Mouse (Mus musculus): ENCODE measurements at regions not wholly inside any gene's neighbourhood (a gene's known extent, or its start where the extent isn't known, plus 50 kb on each side); places are given as distances from the start of the nearest gene placed in this dataset.

DNA sequence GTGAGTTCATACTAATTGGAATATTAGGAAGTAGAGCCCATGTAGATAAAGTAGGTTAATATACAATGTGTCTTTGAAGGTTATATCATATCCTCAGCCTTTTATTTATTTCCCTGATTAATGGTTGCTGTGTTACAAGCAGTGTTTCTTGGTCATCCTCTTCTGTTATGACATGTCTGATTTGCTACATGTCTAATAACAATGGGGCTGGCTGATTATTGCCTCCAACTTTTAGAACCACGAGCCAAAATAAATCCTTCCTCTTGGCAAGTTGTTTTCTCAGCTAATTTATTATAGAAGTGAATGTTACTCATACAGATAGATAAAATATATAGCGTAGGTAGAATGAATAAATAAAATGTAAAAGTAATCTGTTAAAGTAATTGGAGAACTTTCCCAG is 124.8 kb upstream of the Rgmb start:
- Histone ChIP-seq H3K27ac (ENCODE audit: insufficient read depth, low read depth, low read length) (no peak overlapping the region), H3K4me1 (ENCODE audit: control insufficient read depth, insufficient read depth, low read length) (no peaks in the 10 kb centered on the region), H3K4me3 (ENCODE audit: insufficient read depth, low read depth, low read length) (no peak overlapping the region)
- TF ChIP-seq POLR2A (IDR thresholded peaks at IDR 0.05; ENCODE audit: insufficient read depth, low read depth, low read length), result no peak
- no peak for TF ChIP-seq CTCF (IDR thresholded peaks at IDR 0.05; ENCODE audit: insufficient read depth, low read depth, low read length)
- WGBS, result 69% methylated on average over 2 of the region's 2 CpGs

DNA sequence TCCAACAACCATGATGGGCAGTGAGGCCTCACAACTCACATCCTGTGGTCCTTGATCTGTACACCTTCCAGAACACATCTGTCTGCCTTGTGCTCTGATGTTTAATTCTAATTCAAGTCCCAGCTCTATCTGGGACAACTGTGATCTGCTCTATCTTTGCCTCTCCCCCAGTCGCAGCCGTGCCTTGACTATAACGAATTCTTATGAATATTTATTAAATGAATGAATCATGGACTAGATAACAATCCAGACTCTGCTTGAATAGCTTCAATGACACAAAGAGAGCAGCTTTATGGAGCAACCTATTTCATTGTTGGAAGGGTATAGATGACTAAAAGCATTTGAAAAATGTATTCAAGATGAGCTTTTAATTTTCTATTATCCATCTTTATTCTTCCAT is 120.8 kb upstream of the Rgmb start:
- Histone ChIP-seq H3K4me1 (ENCODE audit: control insufficient read depth, insufficient read depth, low read length) (no peaks in the 10 kb centered on the region), H3K27ac (ENCODE audit: insufficient read depth, low read depth, low read length) (no peak overlapping the region), H3K4me3 (ENCODE audit: insufficient read depth, low read depth, low read length) (no peak overlapping the region)
- TF ChIP-seq CTCF (IDR thresholded peaks at IDR 0.05; ENCODE audit: insufficient read depth, low read depth, low read length) (no peak), POLR2A (IDR thresholded peaks at IDR 0.05; ENCODE audit: insufficient read depth, low read depth, low read length) (no peak)
- 37% methylated on average over 3 of the region's 3 CpGs for WGBS

DNA sequence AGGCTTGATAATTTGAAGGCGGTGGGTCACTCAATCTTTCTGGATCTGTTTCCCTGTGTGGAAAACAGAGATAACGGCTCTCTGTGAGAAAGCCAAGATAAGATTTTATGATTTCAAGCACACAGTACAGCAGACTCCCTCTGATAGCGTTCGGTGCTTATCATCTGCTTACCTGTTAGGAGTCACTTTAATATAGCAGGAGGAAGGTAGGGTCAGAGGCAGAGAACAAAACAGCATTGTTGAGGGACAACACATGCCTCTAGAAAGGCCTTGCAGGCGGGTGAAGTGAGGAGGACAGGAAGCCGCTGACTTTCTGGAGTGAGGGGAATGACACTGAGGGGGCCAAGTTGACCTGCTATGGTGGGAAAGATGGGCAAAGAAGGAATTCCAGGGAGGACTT is 118.9 kb upstream of the Rgmb start:
- Histone ChIP-seq H3K4me1 (ENCODE audit: control insufficient read depth, insufficient read depth, low read length) (no peaks in the 10 kb centered on the region), H3K27ac (ENCODE audit: insufficient read depth, low read depth, low read length) (no peak overlapping the region), H3K4me3 (ENCODE audit: insufficient read depth, low read depth, low read length) (no peak overlapping the region)
- WGBS, result 93% methylated on average over 6 of the region's 6 CpGs
- no peak for TF ChIP-seq POLR2A (IDR thresholded peaks at IDR 0.05; ENCODE audit: insufficient read depth, low read depth, low read length)

DNA sequence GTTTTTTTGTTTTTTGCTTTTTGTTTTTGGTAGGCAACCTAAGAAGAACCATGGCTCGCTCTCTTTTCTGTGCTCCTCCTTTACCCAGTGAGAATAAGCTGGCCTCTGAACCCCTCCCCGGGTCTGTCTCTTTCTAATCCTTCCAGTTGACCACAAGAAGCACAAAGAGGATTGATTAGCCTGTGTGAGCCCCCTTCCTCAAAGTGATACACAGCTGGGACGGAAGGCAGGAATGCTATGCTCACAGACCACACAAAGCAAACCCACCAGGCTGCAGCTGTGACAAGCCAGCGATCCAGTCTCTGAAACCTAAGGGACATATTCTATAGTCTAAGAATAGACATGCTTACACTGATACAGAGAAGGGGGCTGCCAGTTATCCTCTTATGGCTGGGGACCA is 111.5 kb upstream of the Rgmb start:
- TF ChIP-seq CTCF (IDR thresholded peaks at IDR 0.05; ENCODE audit: insufficient read depth, low read depth, low read length), result no peak
- Histone ChIP-seq H3K4me1 (ENCODE audit: control insufficient read depth, insufficient read depth, low read length) (no peaks in the 10 kb centered on the region), H3K27ac (ENCODE audit: insufficient read depth, low read depth, low read length) (no peak overlapping the region), H3K4me3 (ENCODE audit: insufficient read depth, low read depth, low read length) (no peak overlapping the region)
- 33% methylated on average over 4 of the region's 4 CpGs for WGBS

DNA sequence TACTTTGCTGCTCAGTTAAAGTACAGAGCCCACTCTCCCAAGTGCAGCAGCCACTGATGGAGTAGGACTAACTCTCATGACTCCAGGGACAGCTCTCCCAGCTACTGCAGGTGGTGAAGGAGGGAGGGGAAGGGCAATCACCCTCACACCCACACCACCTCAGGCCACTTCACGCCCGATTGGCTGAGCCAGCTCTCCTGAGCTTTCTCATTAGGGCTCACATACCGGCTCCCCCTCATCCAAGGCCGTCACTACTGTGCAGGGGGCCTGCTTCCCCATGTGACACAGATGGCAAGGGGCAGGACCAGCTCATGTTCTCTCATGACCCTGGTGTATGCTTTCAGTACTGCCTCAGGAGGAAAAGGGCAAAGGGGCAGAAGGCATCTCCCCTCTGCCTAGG is 87.8 kb upstream of the Rgmb start:
- 69% methylated on average over 4 of the region's 4 CpGs for WGBS
- no peak overlapping the region for H3K27ac ChIP-seq (ENCODE audit: insufficient read depth, low read depth, low read length)
- H3K4me1 ChIP-seq (ENCODE audit: control insufficient read depth, insufficient read depth, low read length), result no peaks in the 10 kb centered on the region
- TF ChIP-seq POLR2A (IDR thresholded peaks at IDR 0.05; ENCODE audit: insufficient read depth, low read depth, low read length), result no peak
- TF ChIP-seq CTCF (IDR thresholded peaks at IDR 0.05; ENCODE audit: insufficient read depth, low read depth, low read length), result no peak
- no peak overlapping the region for H3K4me3 ChIP-seq (ENCODE audit: insufficient read depth, low read depth, low read length)

DNA sequence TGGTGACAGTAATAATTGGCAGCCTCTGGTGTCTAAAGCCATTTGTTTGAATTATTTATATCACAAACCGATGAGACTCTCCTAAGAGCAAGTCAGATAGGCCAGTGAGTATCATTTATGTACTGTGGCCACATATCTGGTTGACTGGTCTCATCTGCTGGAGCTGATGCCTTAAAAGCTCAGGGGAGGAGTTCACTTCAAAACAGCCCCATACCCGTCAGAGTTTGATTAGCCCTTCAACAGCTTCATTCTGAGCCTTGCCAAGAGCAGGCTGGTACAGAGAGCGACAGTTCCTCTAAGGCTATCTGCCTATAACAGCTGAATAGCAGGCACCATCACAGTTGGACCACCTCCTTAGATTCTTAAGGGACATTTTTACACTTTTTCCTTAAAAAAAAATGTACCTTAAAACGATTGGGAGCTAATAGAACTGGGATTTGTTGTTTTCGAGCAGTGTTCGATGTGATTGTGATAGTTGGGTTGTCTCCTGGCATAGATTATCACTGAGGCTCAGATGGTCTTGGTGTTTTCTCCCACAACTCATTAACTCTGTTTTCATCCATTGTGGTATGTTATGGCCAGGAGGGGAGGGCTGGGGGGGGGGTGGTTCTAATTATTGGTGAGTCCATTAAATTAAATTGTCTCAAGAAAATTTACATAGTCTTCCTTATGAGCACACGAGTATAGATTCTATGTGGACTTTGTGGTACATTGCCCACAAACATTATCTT is 68.0 kb upstream of the Rgmb start:
- WGBS, result 81% methylated on average over 7 of the region's 7 CpGs
- no peak overlapping the region for H3K27ac ChIP-seq (ENCODE audit: insufficient read depth, low read depth, low read length)
- H3K4me1 ChIP-seq (ENCODE audit: control insufficient read depth, insufficient read depth, low read length), result no peaks in the 10 kb centered on the region
- H3K4me3 ChIP-seq (ENCODE audit: insufficient read depth, low read depth, low read length), result no peak overlapping the region
- no peak for TF ChIP-seq CTCF (IDR thresholded peaks at IDR 0.05; ENCODE audit: insufficient read depth, low read depth, low read length)
- TF ChIP-seq POLR2A (IDR thresholded peaks at IDR 0.05; ENCODE audit: insufficient read depth, low read depth, low read length), result no peak

DNA sequence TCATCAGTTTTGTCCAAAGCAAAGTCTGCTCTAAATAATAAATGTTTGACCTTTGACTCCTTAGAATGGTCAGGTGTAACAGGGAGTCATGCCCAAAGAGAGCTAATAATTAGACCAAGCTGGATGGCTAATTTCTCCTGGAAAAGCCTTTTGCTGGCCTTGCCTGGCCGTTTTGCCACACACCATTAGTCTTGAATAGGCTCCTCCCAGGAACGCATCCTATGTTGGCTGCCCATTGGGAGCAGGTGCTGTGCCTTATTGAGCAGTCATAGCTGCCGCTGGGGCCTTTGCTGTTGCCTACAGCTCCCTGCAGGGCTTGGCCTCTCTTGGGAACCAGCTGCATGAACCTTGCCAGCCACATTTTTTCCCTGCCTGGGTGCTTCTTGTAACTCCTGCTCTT is 65.1 kb upstream of the Rgmb start:
- Histone ChIP-seq H3K27ac (ENCODE audit: insufficient read depth, low read depth, low read length) (no peak overlapping the region), H3K4me1 (ENCODE audit: control insufficient read depth, insufficient read depth, low read length) (no peaks in the 10 kb centered on the region), H3K4me3 (ENCODE audit: insufficient read depth, low read depth, low read length) (no peak overlapping the region)
- WGBS, result 35% methylated on average over 3 of the region's 3 CpGs
- TF ChIP-seq POLR2A (IDR thresholded peaks at IDR 0.05; ENCODE audit: insufficient read depth, low read depth, low read length) (no peak), CTCF (IDR thresholded peaks at IDR 0.05; ENCODE audit: insufficient read depth, low read depth, low read length) (no peak)

DNA sequence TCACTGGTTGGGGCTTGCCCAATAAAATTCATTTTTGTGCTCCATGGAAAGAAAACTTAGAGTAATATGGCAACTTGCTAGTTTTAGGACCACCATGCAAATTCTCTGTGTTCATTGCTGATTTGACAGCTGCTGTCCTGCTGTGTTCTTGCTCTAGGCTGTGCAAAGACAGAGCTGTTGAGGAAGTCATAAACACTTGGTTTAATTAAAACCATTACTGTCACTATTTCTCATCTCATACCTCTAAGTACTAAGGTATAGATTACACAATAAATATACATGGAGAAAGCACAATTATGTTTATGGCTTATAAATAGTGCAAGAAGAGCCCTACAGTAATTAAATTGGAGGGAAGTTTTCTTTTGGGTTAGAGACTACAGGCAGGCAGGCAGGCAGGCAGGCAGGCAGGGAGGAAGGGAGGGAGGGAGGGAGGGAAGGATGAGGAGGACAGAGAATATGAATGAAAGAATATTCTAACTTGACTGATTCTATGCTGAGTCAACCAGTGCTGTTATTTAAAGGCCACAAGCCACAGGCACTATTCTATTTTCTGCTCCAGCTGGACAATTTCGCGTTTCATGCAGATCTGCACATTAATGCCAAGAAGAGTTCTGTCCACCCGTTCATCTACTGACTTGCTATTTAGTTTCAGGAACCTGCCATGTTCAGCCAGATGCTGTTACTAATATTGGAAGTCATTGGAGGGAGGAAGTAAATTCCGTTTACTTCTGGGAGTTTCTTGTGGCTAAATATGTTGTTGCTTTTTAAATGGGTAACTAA is 61.2 kb upstream of the Rgmb start:
- no peaks in the 10 kb centered on the region for H3K4me1 ChIP-seq (ENCODE audit: control insufficient read depth, insufficient read depth, low read length)
- 44% methylated on average over 4 of the region's 4 CpGs for WGBS
- TF ChIP-seq CTCF (IDR thresholded peaks at IDR 0.05; ENCODE audit: insufficient read depth, low read depth, low read length) (no peak), POLR2A (IDR thresholded peaks at IDR 0.05; ENCODE audit: insufficient read depth, low read depth, low read length) (no peak)
- H3K4me3 ChIP-seq (ENCODE audit: insufficient read depth, low read depth, low read length), result no peak overlapping the region
- no peak overlapping the region for H3K27ac ChIP-seq (ENCODE audit: insufficient read depth, low read depth, low read length)

DNA sequence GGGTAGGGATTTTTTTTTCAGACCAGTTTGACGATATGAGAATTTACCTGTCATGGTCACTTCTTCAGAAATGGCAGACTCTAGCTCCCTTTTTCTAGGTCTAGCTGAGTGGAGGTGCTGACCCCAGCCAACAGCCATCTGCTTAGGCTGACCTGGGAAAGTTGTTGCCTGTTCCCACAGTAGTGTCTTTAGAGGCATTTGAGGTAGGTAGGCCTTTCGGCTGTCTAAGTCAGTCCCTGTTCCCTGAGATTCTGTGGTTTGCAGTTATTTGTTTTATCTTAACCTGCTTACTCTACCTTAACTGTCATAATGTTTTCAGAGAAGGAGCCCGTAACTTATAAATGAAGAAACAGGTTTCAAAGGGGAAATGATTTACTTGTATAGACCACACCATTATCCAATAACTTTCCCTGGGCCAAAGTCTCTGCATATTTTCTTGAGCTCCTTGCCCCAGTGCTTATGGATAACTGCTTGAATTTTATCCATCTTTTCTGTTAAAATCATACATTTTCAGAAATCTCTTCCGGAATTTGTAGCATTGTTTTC is 59.8 kb upstream of the Rgmb start:
- Histone ChIP-seq H3K27ac (ENCODE audit: insufficient read depth, low read depth, low read length) (no peak overlapping the region), H3K4me1 (ENCODE audit: control insufficient read depth, insufficient read depth, low read length) (no peaks in the 10 kb centered on the region), H3K4me3 (ENCODE audit: insufficient read depth, low read depth, low read length) (no peak overlapping the region)
- WGBS, result 98% methylated on average over 4 of the region's 4 CpGs
- no peak for TF ChIP-seq CTCF (IDR thresholded peaks at IDR 0.05; ENCODE audit: insufficient read depth, low read depth, low read length)
- no peak for TF ChIP-seq POLR2A (IDR thresholded peaks at IDR 0.05; ENCODE audit: insufficient read depth, low read depth, low read length)
